Mouse (Mus musculus): ENCODE results near the gene Fto.

Fto gene

DNA sequence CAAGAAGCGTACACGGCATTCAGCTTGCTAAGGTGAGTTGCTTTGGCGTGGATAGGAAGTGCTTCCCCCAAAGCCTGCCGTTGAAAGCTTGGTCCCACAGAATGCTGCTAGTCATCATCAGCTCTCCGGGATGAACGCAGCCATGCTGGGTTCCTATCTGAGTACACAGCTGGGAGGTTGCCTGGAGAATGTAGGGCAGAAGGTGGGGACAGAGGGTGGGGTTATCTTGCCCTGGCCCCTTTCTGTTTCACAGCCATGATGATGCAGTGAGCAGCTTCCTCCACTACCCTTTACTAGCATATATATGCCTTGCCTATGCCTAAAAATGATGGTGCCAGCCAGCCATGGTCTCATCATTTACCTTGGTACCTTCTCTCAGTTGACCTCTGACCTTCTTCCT is 147.6 kb downstream of the Fto start:
- no peak for DNase-seq

- no peak for DNase-seq
These were observed 150.4 kb downstream of the Fto start for GRCm38 (mm10) chr8:91463757-91464156.

GRCm38 (mm10) chr8:91467463-91467862 is 154.1 kb downstream of the Fto start:
- DNase-seq = no peak

DNA sequence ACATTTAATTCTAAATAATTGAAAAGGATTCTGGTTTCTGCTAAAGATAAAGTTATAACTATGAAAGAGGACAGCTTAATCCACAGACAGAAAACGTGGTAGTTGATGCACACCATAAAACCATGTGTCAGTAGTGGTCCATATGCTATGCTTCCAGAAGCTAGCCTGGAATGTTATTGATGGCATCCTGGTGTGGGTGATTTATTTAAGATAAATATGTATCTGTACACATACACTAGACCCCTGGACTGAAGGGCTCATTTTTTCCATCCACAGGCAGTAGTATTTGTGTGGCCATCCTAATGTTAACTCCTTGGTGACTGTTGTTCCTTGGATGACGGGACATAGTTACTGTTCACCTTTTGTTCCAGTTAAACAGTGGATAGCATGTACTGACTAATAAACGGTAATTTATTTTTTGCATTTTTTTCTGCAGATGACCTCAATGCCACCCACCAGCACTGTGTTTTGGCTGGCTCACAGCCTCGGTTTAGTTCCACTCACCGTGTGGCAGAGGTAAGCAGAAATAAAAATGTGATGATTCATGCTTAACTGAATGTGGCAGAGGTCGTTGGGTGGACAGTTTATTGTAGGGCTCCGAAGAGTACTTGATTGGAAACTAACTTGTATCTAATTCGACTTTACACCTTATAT is 154.7 kb downstream of the Fto start:
- DNase-seq = no peak

- DNase-seq = no peak
These were observed 156.1 kb downstream of the Fto start for GRCm38 (mm10) chr8:91469441-91469840.

DNA sequence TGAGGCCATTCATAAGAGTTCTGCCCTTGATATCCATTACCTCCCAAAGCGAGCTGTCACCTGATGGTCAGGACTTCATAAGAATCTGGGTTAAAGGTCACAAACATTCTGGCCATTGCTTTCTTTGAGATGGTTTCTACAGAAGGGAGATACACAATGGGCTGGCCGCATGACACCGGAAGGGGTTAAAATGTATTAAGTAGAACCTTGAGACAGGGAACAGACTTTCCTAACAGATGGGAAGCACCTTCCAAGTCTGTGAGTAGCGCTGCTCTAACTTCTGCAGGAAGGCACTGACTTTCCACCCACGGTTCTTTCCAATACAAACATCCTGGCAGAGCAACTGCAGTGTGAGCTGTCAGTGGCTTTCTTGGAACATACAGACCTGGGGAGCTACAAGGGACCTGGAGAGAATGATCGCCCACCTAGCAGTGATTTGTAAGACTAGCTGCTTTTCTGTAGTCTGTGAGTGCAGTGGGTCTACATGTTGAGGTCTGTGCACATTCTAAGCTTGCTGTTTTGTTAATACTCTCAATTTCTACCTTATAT is 161.5 kb downstream of the Fto start:
- DNase-seq = no peak

DNA sequence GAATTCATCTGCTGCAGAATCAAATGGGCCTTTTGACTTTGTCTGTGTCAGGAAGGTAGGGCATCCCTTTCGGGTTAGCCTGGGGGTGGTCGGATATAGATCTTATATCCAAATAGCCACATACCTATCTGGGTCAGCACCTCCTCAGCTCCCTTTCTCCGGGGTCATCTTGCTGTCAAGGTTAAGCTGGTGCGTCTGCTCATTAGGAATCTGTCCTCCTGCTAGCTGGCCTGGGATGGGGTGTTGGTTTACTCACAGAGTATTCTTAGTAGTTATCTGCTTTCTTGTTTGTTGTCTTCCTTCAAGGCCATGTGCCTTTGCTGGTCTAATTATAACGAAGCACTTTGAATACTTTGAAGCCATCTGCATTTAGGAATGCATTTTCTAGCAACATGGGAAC is 163.7 kb downstream of the Fto start:
- DNase-seq = no peak

DNA sequence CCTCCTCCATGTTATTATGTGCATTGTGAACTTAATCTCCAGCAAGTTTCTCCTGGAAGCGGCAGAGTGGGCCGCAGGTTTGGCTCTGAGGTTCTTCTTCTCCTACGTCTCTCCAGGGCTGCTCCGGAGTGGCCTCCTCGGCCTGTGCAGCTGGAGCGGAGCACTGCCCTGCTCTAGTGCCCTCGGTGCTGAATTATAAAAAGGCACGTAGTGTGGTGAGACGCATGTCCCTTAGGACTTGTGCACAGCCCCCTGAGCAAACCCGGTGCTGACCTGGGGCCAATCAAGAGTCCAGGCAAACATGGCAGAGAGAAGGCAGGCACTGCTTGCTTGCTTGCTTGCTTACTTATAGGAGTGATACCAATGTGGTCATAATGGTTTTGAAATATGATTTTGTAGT is 164.1 kb downstream of the Fto start:
- DNase-seq = no peak

GRCm38 (mm10) chr8:91482511-91482910 is 169.2 kb downstream of the Fto start:
- DNase-seq = no peak

DNA sequence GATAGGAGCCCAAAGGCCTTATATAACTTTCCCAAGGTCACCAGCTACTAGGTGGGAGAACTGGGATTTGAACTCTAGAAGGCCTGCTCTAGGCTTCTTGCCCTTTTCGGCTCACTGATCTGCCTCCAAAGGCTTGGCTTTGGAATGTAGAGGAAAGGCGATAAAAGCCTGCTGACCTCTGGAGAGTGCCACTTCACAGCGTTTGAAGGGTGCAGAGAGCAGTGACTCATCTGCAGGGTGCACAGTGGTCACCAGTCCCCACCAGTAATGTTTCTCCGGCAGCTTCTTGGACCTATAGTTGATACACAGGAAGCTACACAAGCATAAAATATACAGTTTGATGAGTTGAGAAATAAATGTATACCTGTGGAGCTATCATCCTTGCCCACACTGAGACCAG is 173.1 kb downstream of the Fto start:
- DNase-seq = no peak

GRCm38 (mm10) chr8:91487456-91487855 is 174.1 kb downstream of the Fto start:
- no peak for DNase-seq

DNA sequence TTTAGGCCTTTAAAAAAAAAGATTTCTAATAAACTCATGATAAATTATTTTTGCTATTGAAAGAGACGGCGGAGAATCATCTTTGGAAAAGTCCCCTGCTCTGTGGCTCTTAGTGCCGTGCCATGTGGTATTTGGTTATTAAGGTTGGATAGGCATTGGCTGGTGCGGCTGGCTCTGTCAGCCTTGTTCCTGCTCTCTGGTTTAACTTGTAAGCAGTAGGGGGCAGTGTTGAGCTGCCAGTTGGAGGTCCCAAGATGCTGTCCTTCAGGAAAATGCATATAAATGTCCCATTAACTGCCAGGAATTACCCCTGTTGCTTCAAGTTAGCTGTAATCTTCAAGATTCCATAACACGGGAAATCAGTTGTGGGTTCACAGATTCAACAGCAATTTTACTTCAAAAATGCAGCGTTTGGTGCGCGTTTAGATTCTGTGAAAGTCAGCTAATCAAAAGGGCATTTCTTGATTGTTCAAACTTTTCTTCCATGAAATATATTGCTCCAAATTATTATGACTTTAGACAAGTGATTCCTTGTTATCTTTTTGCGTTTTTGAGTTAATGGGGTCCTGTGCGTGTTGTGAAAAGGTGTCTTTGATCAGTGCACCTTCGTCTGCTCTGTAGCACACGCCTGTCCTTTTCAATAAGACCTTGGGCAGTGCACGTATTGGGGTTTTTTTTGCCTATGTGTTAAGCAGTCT is 174.9 kb downstream of the Fto start:
- peak; percentile 73 for DNase-seq

DNA sequence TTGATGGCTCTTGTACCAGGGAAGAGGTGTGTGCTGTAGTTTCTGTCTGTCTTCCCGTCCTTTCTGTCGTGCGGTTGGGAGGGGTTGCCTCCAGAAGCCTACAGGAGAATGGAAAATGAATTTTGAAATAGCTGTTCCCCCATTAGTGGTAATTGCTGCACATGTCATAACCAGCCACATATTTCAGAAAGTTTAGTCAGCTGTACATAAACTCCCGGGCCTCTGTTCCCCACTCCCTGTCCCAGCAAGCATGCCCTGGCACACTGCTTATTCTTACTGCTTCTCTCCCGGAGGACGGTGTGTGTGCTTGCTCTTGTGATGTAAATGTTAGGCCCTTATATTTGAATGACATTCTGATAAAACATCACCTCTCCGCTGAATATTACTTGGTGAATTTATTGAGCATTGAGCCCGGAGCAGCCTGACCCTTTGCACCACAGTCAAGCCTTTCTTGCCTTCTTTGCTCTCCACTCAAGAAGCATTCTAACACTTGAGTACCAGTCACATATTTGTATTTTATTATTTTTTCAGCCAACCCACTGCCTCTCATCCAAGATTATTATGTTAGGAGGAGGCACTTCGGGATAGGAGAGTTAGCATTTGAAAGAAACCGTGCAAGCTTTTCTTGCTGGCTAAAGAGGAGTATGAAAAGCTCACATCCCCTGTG is 175.6 kb downstream of the Fto start:
- no peak for DNase-seq

DNA sequence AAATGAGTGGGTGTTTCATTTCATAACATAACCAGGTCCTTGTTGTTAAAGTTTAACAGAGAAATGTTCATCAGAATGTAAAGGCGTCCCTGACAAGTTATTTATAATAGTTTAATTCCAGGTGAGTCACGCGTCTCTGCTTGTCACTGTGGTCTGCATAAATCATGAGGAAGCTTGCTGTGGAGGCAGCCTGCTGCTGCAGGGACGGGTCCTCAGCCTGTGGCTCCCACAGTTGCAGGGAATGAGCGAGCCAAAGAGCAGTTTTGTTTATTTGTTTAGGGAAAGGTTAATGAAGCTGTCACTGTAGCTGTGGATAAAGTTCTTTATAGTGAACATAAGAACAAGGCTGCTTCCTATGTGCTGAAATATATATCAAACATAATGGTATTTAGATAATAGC is 176.7 kb downstream of the Fto start:
- DNase-seq = no peak

- no peak for DNase-seq
These were observed 180.0 kb downstream of the Fto start for GRCm38 (mm10) chr8:91493373-91493772.

DNA sequence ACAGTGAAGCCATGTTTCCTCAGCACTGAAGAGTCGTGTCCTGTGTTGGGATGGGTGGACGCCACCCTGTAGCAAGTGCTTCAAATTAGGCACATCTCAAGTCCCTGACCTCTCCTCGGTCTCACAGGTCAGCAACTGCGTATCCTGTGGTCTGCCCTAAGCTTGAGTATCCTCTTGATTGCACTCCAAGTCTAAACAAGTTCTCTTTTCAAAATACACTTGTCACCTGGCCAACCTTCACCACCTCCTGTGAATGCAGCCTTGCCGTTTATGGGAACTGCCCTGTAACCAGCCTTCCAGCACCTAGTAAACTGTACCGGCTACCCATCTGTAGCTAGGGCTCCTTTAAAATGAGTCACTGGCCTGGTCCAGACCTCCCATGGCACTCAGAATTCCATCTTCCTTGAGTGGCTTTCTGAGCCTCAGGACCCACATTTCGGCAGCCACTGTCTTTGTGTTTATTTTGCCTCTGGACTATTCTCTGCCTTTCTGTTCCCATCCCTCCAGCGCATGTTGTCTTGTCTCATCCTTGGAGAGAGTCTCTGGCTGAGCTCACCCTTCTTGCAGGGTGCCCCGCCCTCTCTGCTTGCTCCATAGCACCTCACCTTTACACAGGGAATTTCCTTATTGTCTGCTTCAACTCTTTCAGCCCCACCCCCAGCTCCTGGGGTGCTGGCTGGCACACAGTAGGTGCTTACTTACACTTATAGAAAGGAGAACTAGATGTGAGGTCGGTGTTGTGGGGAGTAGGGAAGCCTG is 181.4 kb downstream of the Fto start:
- no peak for DNase-seq

- no peak for DNase-seq
These were observed 181.9 kb downstream of the Fto start for GRCm38 (mm10) chr8:91495260-91495601.

GRCm38 (mm10) chr8:91496000-91496399 is 182.7 kb downstream of the Fto start:
- no peak for DNase-seq

- no peak for DNase-seq
These were observed 183.6 kb downstream of the Fto start for GRCm38 (mm10) chr8:91496936-91497335.

DNA sequence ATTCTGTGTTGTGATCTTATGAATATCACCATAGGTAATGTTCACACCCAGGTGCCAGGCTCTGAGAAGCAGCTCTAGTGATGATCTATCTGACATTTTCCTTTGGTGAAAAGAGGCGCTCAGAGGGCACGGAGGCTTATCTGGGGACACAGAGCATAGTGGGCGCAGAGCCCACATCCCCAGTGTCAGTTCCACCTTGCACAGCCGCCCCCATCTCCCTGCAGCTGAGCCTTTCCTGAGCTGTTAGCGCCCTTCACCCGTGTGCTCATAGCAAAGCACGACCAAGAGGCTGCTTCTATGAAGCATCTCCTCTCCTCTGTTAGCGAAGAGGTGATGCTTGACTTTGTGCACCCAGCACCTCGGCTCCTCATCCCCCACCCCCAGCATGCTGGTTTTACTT is 185.3 kb downstream of the Fto start:
- DNase-seq = no peak

DNA sequence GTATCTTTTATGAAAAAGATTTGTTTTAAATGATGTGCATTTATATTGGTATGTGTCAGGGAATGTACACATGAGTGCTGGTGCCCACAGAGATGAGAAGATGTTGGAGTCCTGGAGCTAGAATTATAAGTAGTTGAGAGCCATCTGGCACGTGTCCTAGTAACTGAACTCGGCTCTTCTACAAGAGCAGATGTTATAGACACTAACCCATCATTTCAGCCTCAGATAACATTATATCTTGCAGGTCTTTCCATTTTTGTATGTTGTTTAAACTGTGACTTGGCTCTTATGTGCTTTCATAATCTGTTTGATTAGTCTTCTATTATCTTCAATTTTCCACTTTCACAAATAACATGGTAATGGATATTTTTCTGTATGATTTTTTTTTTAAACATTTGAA is 186.0 kb downstream of the Fto start:
- no peak for DNase-seq

GRCm38 (mm10) chr8:91501960-91502600 is 188.8 kb downstream of the Fto start:
- peak; percentile 70 for DNase-seq

GRCm38 (mm10) chr8:91502791-91503190 is 189.5 kb downstream of the Fto start:
- peak; percentile 16 for DNase-seq

Data from cerebellum, adult 8-10 months (tissue).